Mouse (Mus musculus) CD4-positive, CD25-positive, alpha-beta regulatory T cell, adult 9 weeks (primary cell): ENCODE results near the gene Zfp986. TPM values are rescaled to one million over a fixed set of nuclear protein-coding genes. Genes with fewer than 3 reads are reported as not detected.

ENCODE experiments used
- polyA plus RNA-seq: library from polyadenylated mRNA; unstranded; fragments of 100-300 nt; shearing (Covaris generic); gene quantifications from one replicate; pipeline ENCODE4 v1.2.1, GENCODE M21; 2017

The Zfp986 gene
- not detected for polyA plus RNA-seq

DNA sequence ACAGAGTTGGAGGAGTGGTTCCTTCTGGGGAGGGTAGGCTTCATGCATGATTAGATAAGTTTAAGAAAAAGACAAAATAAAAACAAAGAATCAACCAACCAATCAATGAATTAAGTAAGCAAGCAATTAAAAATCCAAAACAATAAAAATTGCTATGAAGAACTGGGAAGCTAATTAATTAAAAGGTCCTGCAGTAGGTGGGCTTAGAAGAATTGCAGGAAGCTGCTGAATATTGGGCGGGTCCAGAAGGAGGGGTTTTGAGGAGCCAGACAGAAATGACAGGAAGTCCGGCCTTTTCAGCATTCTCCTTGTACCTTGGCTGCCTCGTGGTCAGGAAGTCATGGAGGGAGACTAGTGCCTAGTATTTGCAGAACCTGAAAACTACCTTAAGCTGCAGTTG, at the start of gene Zfp986:
Gene Zfp986, plus strand, starts transcription at position 301 of the 400 bp plus-strand sequence.

Other genes with a start within 250 kb of the Zfp986 start
- gene Zfp980, start 198.1 kb upstream of the Zfp986 start, polyA plus RNA-seq: not detected
- 3.3 TPM for gene Zfp987, start 228.5 kb downstream of the Zfp986 start, polyA plus RNA-seq